Mouse (Mus musculus) ovary, postnatal 14 days (tissue): Measurements from ENCODE around the gene Trim8.

Experiments used
- DNase-seq: peaks from one replicate; pipeline ENCODE4 v3.0.0; 2022; ENCODE audit warnings: low spot score

Trim8 gene

GRCm38 (mm10) chr19:46550385-46550784 is 48.9 kb downstream of the Trim8 start:
- DNase-seq, result no peak

GRCm38 (mm10) chr19:46552496-46552895 is 51.0 kb downstream of the Trim8 start:
- DNase-seq, result no peak

GRCm38 (mm10) chr19:46553541-46553955 is 52.0 kb downstream of the Trim8 start:
- no peak for DNase-seq

- no peak for DNase-seq
Measured at GRCm38 (mm10) chr19:46558009-46558408, 56.5 kb downstream of the Trim8 start.

- no peak for DNase-seq
Measured at GRCm38 (mm10) chr19:46558631-46559030, 57.1 kb downstream of the Trim8 start.

- peak; percentile 51 for DNase-seq
Measured at GRCm38 (mm10) chr19:46562132-46562531, 60.6 kb downstream of the Trim8 start.

GRCm38 (mm10) chr19:46562581-46563515 is 61.3 kb downstream of the Trim8 start:
- no peak for DNase-seq

GRCm38 (mm10) chr19:46563603-46564002 is 62.1 kb downstream of the Trim8 start:
- no peak for DNase-seq

GRCm38 (mm10) chr19:46564043-46564462 is 62.6 kb downstream of the Trim8 start:
- DNase-seq, result no peak
